In genomic region chr3:53498351-53498905, GRCm38 (mm10) we compare ENCODE assay signal across 20 mouse cellular contexts. TPM values are rescaled to one million over a fixed set of nuclear protein-coding genes. Genes with fewer than 3 reads are reported as not detected.
DNase-seq lines count a peak whose midpoint lies in the region; ATAC-seq lines count a peak whose summit lies in the region.
"Had no signal": no experiment of that assay in that cellular context is flagged by ENCODE, and none has a peak within 500 bp of the region (broad histone marks: within the 10 kb centered on the region; RNA-seq: fewer than 3 reads in every experiment).

No protein-coding gene starts in this region.

- H3K36me3 ChIP-seq in intestine, embryonic 16.5 days (ENCODE audit: control insufficient read depth, insufficient read depth, low read length): no peaks in the 10 kb centered on the region
- no peaks in the 10 kb centered on the region for H3K36me3 ChIP-seq in kidney, embryonic 15.5 days
- H3K36me3 ChIP-seq: heart, embryonic 13.5 days; limb, embryonic 15.5 days had no signal

- H3K9ac ChIP-seq in intestine, embryonic 16.5 days (ENCODE audit: low read depth, low read length): no peak overlapping the region
- no peak overlapping the region for H3K9ac ChIP-seq in kidney, embryonic 15.5 days
- H3K9ac ChIP-seq: forebrain, embryonic 13.5 days; heart, embryonic 13.5 days; limb, embryonic 15.5 days had no signal

- 64% methylated on average over 6 of the region's 6 CpGs for WGBS in intestine, embryonic 16.5 days
- WGBS in kidney, embryonic 15.5 days: 64% methylated on average over 6 of the region's 6 CpGs

- no peaks in the 10 kb centered on the region for H3K4me1 ChIP-seq in intestine, embryonic 16.5 days (ENCODE audit: control insufficient read depth, insufficient read depth, low read length)
- H3K4me1 ChIP-seq in kidney, embryonic 15.5 days: 0 out of 2 replicates have a peak, but pooled peaks cover 3% of the 10 kb centered on the region
- H3K4me1 ChIP-seq: forebrain, embryonic 13.5 days; heart, embryonic 13.5 days; limb, embryonic 15.5 days had no signal

- H3K27me3 ChIP-seq in intestine, embryonic 16.5 days (replicated peaks; ENCODE audit: control insufficient read depth, insufficient read depth, low read length): no peaks in the 10 kb centered on the region
- no peaks in the 10 kb centered on the region for H3K27me3 ChIP-seq in kidney, embryonic 15.5 days
- H3K27me3 ChIP-seq: forebrain, embryonic 13.5 days; heart, embryonic 13.5 days; limb, embryonic 15.5 days had no signal

- peak; percentile 31 for DNase-seq in heart, adult 8-10 months (ENCODE audit: low spot score)
- DNase-seq in heart, postnatal 25 days (ENCODE audit: low spot score): no peak
- DNase-seq in yolk sac, embryonic 10.5 days (ENCODE audit: low spot score): peak; percentile 30
- DNase-seq in layer of hippocampus, adult 8-10 months (ENCODE audit: low spot score in 2 of 2): no peak
- DNase-seq in lung, postnatal 14 days: no peak
- DNase-seq: cerebellum, adult 11 months; cerebellum, postnatal 36 days; thymus, adult 18-20 months had no signal

- no peaks in the 10 kb centered on the region for H3K9me3 ChIP-seq in intestine, embryonic 16.5 days (ENCODE audit: control insufficient read depth, low read length)
- H3K9me3 ChIP-seq in kidney, embryonic 15.5 days (replicated peaks): no peaks in the 10 kb centered on the region
- H3K9me3 ChIP-seq: forebrain, embryonic 13.5 days; heart, embryonic 13.5 days; limb, embryonic 15.5 days had no signal

- intact Hi-C loops in heart, postnatal 25 days (cut with DNase I): no loop called here

- ATAC-seq in intestine, embryonic 16.5 days: peak; percentile 42; the same call in 1 of the 2 replicates
- peak; percentile 33; the same call in 1 of the 2 replicates for ATAC-seq in kidney, embryonic 15.5 days (replicated peaks; ENCODE audit: low FRiP score)
- ATAC-seq: forebrain, embryonic 13.5 days; inflammation-experienced regulatory T-cells, adult 6 months; midbrain, embryonic 16.5 days had no signal

- no peak overlapping the region for H3K4me3 ChIP-seq in intestine, embryonic 16.5 days (ENCODE audit: low read length)
- H3K4me3 ChIP-seq in kidney, embryonic 15.5 days (replicated peaks): no peak overlapping the region
- H3K4me3 ChIP-seq: forebrain, embryonic 13.5 days; heart, embryonic 13.5 days; limb, embryonic 15.5 days had no signal

- H3K4me2 ChIP-seq in intestine, embryonic 16.5 days (ENCODE audit: low read depth, low read length): no peak overlapping the region
- H3K4me2 ChIP-seq in kidney, embryonic 15.5 days: no peak overlapping the region
- H3K4me2 ChIP-seq: forebrain, embryonic 13.5 days; heart, embryonic 13.5 days; limb, embryonic 15.5 days had no signal

- no peak overlapping the region for H3K27ac ChIP-seq in intestine, embryonic 16.5 days (ENCODE audit: low read length)
- H3K27ac ChIP-seq in kidney, embryonic 15.5 days: peak overlapping the region; percentile 56; the same call in 1 of the 2 replicates
- H3K27ac ChIP-seq: forebrain, embryonic 13.5 days; heart, embryonic 13.5 days; limb, embryonic 15.5 days had no signal

RNA-seq across cellular contexts. Expression of gene Stoml3, which starts 10.0 kb away (rescaled TPM):
- not detected for total RNA-seq in heart, adult 8-10 months (2022)
- not detected for total RNA-seq in heart, postnatal 25 days (2021)
- not detected in 2 replicates for polyA plus RNA-seq in intestine, embryonic 16.5 days (2015; fragmentation: Nextera tagmentation; extraction: Ambion mirVana)
- 0.08 and 0.21 TPM in 2 replicates for polyA plus RNA-seq in kidney, embryonic 15.5 days (2015; fragmentation: Nextera tagmentation; extraction: Ambion mirVana)
- 1 to 10 TPM in 1 of 4 experiments, under 1 TPM in 3; 0.87 to 1.5 (median 0.95) TPM for total RNA-seq in layer of hippocampus, adult 8-10 months (2022)
- total RNA-seq: ES-E14; megakaryocyte-erythroid progenitor cell, adult 5-6 weeks had no signal
- polyA plus RNA-seq: forebrain, embryonic 13.5 days; heart, embryonic 13.5 days; hindbrain, embryonic 11.5 days; inflammation-experienced regulatory T-cells, adult 6 months; liver, embryonic 16.5 days; midbrain, embryonic 16.5 days; urinary bladder, adult 2 months had no signal

RNA-seq across cellular contexts. Expression of gene Proser1, which starts 35.0 kb away (rescaled TPM):
- 10 to 100 TPM in 1 of 4 experiments, 1 to 10 TPM in 3; 5.7 to 10.8 (median 8.0) TPM for total RNA-seq in heart, adult 8-10 months (2022)
- total RNA-seq in heart, postnatal 25 days (2021): 1 to 10 TPM; 8.8 to 9.7 TPM
- polyA plus RNA-seq in intestine, embryonic 16.5 days (2015; fragmentation: Nextera tagmentation; extraction: Ambion mirVana): 10.1 and 10.7 TPM in 2 replicates
- 20.8 and 24.8 TPM in 2 replicates for polyA plus RNA-seq in kidney, embryonic 15.5 days (2015; fragmentation: Nextera tagmentation; extraction: Ambion mirVana)
- total RNA-seq in layer of hippocampus, adult 8-10 months (2022): 10 to 100 TPM; 23.8 to 26.5 (median 24.1) TPM

RNA-seq across cellular contexts. Expression of gene Nhlrc3, which starts 35.3 kb away (rescaled TPM):
- total RNA-seq in heart, adult 8-10 months (2022): 1 to 10 TPM; 4.4 to 7.4 (median 5.6) TPM
- 1 to 10 TPM; 4.9 TPM for total RNA-seq in heart, postnatal 25 days (2021)
- polyA plus RNA-seq in intestine, embryonic 16.5 days (2015; fragmentation: Nextera tagmentation; extraction: Ambion mirVana): 19.3 and 23.0 TPM in 2 replicates
- polyA plus RNA-seq in kidney, embryonic 15.5 days (2015; fragmentation: Nextera tagmentation; extraction: Ambion mirVana): 9.3 and 9.9 TPM in 2 replicates
- total RNA-seq in layer of hippocampus, adult 8-10 months (2022): 10 to 100 TPM in 3 of 4 experiments, 1 to 10 TPM in 1; 8.3 to 12.6 (median 10.9) TPM

Comparison
In these comparisons a context has a peak if more than half of its experiments do, and no peak if none do; other contexts are left out.
1. DNase-seq: peak in heart, adult 8-10 months (single experiment) and yolk sac, embryonic 10.5 days (single experiment); none in heart, postnatal 25 days (single experiment), layer of hippocampus, adult 8-10 months (0 of 2) and lung, postnatal 14 days (single experiment).